Mouse (Mus musculus): Measurements from ENCODE around the gene Eral1. TPM values are rescaled to one million over a fixed set of nuclear protein-coding genes. Genes with fewer than 3 reads are reported as not detected.
"Not testable (repeated sequence)": the region's sequence is repeated elsewhere in the genome, so short reads cannot be mapped to it uniquely, and the experiment has no call there.

Gene Eral1
- total RNA-seq, 2 experiments from 2014 or later: 19.3 to 20.6 TPM

DNA sequence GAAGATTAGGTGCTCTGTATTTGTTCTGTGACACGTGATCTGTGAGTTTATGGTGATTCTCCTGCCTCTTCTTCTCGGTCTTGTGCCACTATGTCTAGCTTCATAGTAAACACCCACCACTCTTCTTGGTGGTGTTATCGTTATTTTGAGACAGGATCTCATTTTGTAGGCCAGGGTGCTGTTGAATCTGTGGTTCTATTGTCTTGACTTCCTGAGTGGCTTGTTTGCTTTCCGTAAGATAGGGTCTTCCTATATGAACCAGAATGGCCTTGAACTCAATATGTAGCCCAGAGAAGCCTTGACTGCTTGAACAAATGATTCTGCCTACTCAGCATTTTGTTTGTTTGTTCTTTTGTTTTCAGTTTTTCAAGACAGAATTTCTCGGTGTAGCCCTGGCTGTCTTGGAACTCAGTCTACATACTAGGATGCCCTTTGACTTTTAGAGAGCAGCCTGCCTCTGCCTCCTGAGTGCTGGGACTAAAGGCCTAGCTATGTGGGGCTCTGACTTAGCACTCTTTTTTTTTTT is 7.6 kb upstream of the Eral1 start:
- no peak for DNase-seq

DNA sequence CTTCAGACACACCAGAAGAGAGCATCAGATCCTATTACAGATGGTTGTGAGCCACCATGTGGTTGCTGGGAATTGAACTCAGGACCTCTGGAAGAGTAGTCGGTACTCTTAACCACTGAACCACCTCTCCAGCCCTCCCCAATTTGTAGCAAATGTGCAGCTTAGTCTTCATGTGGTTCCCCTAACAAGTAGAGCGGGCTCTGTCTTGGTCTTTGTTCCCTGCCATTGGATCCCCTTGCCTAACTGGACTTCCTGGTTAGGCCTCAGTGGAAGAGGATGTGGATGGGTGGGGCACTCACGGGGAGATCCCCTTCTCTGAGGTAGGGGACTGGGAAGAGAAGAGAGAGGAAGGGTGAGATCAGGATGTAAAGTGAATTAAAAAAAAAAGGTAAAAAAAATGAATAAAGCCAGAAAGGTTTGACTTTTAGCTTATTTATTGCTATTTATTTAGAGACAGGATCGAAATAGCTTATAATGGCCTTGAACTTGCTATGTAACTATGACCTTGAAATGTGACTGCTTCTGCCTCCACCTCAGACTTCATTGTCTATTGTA is 6.8 kb upstream of the Eral1 start:
- DNase-seq: no peak

DNA sequence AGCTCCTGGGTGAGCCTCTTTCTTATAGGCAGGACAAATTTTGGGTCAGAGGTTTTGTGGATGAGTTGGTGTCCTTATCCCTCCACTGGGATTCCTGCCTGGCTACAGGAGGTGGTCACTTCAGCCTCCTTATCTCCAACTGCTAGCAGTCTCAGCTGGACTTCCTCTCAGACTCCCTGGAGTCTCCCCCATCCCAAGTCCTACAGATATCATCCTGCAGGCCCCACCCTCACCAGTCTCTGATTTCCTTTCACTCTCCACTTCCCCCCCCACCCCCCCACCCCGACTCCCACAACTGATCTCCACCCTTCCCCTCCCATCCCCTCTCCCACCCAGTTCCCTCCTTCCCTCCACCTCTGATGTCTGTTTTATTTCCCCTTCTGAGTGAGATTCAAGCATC is 3.4 kb upstream of the Eral1 start:
- no peak for DNase-seq

- DNase-seq: no peak
Measured at GRCm38 (mm10) chr11:78074666-78075065, 5.5 kb downstream of the Eral1 start.

DNA sequence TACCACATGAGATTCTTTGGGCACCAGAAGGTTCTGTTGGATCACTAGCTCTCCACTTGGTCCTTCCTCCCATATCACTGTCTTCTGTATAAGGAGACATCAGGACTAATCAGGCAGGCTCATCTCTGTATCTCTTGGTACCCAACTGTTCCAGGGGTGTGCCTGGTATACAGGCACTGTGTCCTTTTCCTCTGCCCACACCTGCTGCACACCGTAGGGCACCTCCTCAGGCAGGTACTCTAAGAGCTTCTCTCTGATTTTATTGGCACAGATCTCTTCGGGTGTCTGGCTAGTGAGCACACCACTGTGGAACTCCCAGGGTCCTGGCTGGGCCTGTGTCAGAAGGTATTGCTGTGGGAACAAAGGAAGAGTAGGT is 5.9 kb downstream of the Eral1 start:
- no peak for DNase-seq

DNA sequence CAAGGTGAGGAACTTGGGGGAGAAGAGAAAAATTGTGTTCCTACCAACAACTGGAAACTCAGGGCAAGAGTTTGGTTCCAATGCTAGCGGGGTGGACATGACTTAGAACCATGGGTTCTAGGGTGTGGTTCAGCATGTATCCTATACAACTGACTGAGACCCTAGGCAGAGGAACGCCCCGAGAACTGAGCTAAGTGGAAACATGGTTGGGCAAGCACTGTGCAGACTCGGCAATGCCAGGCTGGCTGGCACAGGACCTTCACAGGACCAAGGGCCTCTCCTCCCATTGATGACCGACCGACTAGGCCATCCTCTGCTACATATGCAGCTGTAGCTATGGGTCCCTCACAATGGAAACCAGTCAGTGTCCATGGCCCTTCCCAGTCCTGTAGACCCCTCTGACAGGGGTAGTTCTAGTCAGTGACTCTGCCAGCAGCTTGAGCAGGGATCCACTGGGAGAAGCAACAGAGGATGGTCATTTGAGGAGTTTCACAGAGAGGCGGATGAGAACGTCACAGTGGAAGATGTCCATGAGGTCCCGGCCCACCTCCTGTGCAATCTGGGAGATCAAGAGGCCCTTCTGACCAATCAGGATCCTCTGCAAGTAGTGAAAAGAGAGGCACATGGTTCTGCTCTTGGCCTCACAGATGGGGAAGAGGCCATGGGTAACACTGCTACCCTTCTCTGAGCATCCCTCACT is 6.5 kb downstream of the Eral1 start:
- no peak for DNase-seq

DNA sequence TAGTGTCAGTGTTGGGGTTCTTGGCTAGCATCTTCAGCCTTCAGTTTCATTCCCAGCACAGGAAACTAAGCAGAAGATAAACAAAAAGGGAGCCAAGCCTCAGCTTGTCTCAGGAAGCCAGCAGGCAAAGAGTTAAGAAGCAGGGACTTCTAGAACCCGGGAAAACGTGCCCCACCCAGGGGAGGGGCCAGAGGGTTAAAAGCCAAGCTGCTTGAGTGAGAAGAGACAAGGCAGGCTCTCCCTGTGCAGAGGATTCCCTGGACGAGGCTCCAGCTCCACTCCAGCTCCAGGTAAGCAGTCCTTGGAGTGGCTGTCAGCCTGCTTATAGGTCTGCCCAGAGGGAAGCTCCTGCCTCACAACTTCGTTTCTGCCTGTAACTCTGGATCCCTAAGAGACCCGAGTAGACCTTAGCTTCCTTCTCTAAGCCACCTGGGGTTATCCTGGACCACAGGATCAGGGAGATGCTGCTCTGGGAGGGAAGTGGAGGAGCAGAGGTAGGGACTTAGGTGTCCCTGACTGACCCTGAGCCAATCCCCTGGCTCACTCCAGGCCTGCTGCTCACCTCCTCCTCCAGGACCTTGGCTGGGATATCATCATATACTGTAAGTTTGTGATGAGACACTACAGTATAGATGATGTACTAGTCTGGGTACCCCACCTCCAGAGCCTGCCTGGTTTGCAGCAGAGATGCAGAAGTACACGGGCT is 7.6 kb downstream of the Eral1 start:
- DNase-seq: no peak

- DNase-seq: no peak
Measured at GRCm38 (mm10) chr11:78071938-78072337, 8.2 kb downstream of the Eral1 start.

GRCm38 (mm10) chr11:78069646-78070045 is 10.5 kb downstream of the Eral1 start:
- no peak for DNase-seq

DNA sequence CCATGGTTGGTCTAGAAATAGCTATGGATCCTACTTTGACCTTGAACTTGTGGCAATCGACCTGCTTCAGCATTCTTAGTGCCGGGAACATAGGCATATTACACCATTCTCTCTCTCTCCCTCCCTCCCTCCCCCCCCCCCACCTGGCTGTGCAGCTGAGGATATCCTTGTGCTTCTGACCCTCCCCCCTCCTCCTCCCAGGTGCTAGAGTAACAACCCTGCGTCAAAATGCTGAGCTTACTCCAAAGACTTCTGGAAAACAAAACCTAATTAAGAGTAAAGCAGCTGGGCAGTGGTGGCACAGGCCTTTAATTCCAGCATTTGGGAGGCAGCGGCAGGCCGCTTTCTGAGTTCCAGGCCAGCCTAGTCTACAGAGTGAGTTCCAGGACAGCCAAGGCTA is 11.1 kb downstream of the Eral1 start:
- DNase-seq: no peak

DNA sequence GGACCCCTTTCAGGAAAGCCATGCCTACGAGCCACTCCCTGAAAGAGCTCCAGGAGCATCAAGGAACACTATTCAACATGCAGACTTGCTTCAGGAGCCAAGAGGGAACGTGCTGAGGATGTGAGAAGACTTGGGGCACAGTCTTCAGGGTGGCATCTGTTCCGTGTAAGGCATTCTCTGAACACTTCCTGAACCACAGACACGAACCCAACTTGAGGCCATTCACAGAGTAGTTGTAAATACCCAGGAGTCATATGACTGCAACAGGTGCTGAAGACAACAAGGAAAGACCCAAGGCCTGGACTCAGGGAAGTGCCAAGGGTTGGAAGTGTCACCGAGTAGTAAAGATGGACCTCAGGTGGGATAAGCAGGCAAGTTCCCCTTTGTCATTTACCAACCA is 12.6 kb downstream of the Eral1 start:
- DNase-seq: no peak

DNA sequence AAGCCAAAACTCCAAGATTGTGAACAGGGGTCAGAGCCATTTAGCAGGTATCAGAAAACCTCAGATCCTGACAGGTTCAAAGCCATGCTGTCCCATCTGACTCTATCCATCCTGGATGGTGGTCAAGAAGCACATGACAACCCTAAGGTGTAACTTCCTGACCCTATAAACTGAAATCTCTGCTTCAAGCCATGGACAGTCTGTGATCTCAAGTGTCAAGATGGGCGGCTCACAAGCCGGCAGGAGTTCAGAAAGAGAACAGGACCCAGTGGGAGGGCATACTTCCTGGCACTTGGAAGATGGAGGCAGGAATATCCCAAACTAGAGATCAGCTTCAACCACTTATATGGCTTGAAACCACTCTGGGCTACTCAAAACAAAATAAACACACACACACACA is 13.5 kb downstream of the Eral1 start:
- no peak for DNase-seq

GRCm38 (mm10) chr11:78065906-78066305 is 14.3 kb downstream of the Eral1 start:
- no peak for DNase-seq

DNA sequence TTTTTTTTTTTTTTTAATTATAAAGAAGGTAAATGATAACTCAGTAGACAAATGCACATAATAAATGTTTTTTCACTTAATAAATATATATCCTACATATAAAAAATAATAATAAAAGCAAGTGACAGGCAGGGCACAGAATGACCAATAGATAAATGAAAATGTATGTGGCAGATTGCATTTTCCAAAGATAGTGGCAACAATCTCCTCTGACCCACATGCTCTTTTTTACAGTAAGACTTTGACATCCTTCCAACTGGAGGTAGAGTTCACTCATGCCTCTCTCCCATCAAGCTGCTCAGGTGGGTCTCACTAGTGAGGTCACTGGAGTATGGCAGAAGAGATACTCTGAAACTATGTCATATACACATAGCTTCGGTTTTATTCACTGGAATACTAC is 17.6 kb downstream of the Eral1 start:
- DNase-seq: no peak

DNA sequence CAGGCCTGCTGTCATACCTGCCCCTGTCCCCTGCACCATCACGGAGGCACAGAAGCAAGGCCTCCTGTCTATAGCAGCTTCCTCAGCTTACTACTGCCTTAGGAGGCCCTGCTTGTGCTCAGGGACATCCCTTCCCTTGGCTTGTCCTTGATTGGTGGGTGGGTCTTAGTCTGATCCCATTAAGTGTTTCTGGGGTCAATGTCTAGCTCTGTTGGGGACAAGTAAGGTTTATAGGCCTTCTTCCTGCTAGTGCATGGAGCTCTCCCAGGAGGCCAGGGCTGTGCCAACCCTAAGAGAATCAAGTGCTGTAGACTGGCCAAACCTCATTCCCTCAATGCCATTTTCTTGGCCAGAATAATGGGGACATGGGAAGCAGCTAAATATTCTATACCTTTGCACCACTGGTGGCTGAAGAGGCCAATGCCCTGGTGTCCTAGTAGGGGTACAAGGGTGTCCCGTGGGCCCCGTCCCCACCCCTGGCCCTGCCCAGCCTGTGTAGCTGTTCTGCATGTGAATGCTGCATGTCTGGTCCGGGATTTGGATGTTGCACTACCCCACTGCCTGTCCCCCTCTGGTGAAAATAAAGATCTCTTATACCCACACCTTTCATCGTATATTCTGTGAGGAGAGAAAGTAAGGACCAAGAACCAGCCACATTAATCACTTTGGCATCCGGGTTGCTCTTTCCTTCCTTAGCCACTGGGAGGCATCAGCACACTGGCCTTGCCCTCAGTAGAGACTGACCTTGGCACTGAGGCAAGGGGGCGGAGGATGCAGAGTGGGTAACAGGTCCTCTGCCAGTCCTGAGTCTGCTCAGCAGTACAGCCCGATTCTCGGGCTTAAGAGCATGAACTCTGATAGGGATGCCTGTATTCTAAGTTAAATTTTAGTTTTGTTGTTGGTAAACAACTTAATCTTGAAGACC is 20.1 kb downstream of the Eral1 start:
- DNase-seq: peak; percentile 76

- no peak for DNase-seq
Measured at GRCm38 (mm10) chr11:78056946-78057345, 23.2 kb downstream of the Eral1 start.

- no peak for DNase-seq
Measured at GRCm38 (mm10) chr11:78053078-78053477, 27.1 kb downstream of the Eral1 start.

DNA sequence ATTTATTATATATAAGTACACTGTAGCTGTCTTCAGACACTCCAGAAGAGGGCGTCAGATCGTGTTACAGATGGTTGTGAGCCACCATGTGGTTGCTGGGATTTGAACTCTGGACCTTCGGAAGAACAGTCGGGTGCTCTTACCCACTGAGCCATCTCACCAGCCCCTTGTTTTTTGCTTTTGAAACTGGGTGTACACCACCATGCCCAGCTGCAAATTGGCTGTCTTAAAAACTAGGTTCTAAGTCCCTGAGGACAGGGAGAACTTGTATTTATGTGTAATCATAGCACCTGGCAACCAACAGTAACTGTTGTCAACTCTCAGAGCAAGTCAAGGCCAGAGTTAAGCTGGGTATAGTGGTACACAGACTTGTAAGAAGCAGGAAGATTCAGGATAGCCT is 31.5 kb downstream of the Eral1 start:
- DNase-seq: not testable (repeated sequence)

- peak; percentile 91 for DNase-seq
Measured at GRCm38 (mm10) chr11:78044758-78045251, 35.4 kb downstream of the Eral1 start.

GRCm38 (mm10) chr11:78042290-78042870 is 37.8 kb downstream of the Eral1 start:
- DNase-seq: not testable (repeated sequence)

DNA sequence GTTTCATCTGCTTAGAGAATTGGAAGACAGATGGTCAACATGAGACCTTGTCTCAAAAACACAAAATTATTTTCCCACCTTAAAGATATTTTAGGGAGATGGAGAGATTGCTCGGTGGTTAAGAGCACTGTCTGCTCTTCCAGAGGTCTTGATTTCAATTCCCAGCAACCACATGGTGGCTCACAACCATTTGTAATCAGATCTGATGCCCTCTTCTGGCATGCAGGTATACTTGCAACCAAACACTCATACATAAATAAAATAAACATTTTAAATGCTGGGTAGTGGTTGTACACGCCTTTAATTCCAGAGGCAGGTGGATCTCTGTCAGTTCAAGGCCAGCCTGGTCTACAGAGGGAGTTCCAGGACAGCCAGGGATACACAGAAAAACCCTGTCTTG is 39.3 kb downstream of the Eral1 start:
- DNase-seq: no peak
